Mouse (Mus musculus): Measurements from ENCODE around the gene Npw.

DNA sequence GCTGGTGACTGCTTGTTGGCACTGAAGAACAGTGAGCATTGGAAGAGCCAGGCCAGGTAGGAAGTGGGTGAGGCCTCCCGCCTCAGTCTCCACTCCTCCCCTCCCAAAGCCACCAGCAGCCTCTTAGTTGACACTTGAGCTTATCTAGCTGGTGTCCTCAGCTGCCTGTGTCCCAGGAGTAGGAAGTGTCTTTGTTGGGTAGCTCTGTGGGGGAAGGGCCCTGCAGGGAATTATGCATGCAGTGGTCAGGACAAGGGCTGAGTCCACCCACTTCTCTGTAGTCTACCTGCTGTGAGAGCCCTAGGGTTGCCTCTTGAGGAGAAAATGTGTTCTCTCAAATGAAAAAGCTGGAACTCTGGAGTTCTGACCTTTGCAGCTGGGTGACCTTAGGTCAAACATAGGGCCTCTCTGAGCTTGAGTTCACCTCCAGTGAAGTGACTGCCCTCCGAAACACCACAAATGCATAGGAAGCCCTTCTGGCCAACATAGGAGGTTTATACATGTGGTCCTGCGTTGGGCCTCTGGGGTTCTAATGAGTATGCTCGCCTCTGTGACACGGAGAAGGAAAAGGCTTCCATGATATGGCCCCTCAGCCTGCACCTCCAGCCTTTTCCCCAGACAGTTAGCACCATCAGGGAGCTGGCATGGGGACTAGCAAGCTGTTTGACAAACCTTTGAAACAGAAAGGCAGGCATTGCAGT is 21.3 kb downstream of the Npw start:
- TF ChIP-seq POLR2A (IDR thresholded peaks at IDR 0.05; ENCODE audit: insufficient read depth, low read depth, low read length) (peak; percentile 24; the same call in 1 of the 2 replicates), CTCF (IDR thresholded peaks at IDR 0.05) (no peak), EP300 (IDR thresholded peaks at IDR 0.05; ENCODE audit: insufficient read depth, low read depth, low read length) (0 out of 2 replicates have a peak, but pooled peaks have one; percentile 32)
